Mouse (Mus musculus): ENCODE results near the gene Gm43951. TPM values are rescaled to one million over a fixed set of nuclear protein-coding genes. Genes with fewer than 3 reads are reported as not detected.

Gene Gm43951
- 0.30 TPM for polyA plus RNA-seq (2015; fragmentation: Illumina TruSeq; extraction: RNeasy Lipid Tissue Mini Kit (QIAGEN cat#74804); ENCODE audit: insufficient read depth, low replicate concordance)

DNA sequence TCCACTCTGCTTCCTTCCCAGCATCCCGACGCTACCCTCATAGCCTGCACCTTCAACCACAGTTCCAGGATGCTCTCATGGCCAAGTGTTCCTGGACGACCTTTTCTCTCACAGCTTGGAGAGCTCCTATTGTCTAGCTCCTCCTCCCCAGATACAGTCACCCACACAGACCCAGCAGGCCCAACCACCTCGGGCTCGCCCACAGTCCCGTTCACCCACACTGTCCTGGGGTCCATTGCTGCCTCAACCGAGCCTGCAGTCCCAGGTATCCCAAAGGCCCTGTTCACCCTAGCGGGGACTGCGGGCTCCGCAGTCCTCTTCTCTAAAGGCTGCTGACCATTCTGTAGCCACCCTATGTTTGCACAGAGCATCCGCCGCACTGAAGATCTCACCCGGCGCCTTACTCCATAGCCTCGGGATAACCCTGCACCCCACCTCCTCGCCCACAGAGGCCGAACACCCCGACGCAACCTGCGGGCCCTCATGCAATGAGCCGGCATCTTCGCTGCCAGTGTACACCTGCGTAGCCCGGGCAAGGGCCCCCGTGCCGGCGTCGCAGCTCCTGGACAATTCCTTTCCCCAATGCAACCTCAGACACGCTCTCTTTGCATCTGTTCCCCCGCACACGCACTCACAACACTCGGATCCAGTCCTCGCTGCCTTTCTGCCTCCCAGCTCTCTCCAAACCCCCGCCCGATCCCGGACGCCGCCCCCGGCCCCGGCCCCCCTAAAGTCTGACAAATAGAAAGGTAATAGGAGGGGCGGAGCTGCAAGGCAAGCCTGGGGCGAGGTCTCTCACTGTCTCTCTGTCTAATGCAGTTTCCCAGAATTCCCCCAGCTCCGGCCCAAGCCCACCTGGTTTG lies at the start of gene Gm43951:
TSS of gene Gm43951 (minus strand) at position 500 of the 863 bp plus-strand sequence.

GRCm38 (mm10) chr11:72215410-72215797 lies 8.8 kb upstream of the Gm43951 start, which contains the start of gene Med31:
Gene Med31, minus strand, starts transcription at chr11:72215592.

DNA sequence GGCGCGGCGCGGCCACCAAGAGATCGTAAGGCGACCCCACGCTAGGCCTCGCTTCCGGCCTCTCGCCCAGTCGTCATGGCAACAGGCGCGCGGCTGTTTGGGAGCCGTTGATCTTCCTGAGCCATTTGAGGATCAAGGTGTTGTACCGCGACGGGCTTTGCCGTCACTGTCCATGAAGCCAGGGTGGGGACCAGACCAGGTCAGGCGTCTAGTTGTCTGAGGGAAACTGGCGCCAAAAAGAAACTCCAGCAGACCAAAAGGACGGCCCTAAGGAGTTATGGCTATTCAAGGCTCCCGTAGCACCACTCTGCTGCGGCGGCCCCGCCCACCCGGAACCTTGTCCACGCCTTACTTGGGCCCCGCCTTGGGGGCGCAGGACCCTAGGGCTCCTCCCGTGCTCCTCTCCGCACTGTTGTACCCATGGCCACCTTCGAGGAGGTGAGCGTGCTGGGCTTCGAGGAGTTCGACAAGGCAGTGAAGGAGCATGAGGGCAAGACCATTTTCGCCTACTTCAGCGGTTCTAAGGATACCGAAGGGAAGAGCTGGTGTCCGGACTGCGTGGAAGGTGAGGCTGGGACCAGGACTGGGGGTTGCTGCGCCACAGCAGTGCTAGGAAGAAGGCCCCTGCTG lies 679 bp upstream of the Gm43951 start, which contains the start of the genes 4933427D14Rik and Txndc17:
TSS of gene 4933427D14Rik (minus strand) at position 256 of the 630 bp plus-strand sequence.
TSS of gene Txndc17 (plus strand) at position 344 of the 630 bp plus-strand sequence.

Other genes with a start within 250 kb of the Gm43951 start
- not detected for gene Aipl1, start 169.3 kb downstream of the Gm43951 start, polyA plus RNA-seq (2015; fragmentation: Illumina TruSeq; extraction: RNeasy Lipid Tissue Mini Kit (QIAGEN cat#74804); ENCODE audit: insufficient read depth, low replicate concordance)
- 3.0 TPM for gene Pimreg, start 164.8 kb downstream of the Gm43951 start, polyA plus RNA-seq (2015; fragmentation: Illumina TruSeq; extraction: RNeasy Lipid Tissue Mini Kit (QIAGEN cat#74804); ENCODE audit: insufficient read depth, low replicate concordance)
- 3.2 TPM for gene Pitpnm3, start 71.1 kb downstream of the Gm43951 start, polyA plus RNA-seq (2015; fragmentation: Illumina TruSeq; extraction: RNeasy Lipid Tissue Mini Kit (QIAGEN cat#74804); ENCODE audit: insufficient read depth, low replicate concordance)
- 15.0 TPM for gene 4933427D14Rik, start 619 bp upstream of the Gm43951 start, polyA plus RNA-seq (2015; fragmentation: Illumina TruSeq; extraction: RNeasy Lipid Tissue Mini Kit (QIAGEN cat#74804); ENCODE audit: insufficient read depth, low replicate concordance)
- gene Txndc17, start 707 bp upstream of the Gm43951 start, polyA plus RNA-seq (2015; fragmentation: Illumina TruSeq; extraction: RNeasy Lipid Tissue Mini Kit (QIAGEN cat#74804); ENCODE audit: insufficient read depth, low replicate concordance) = 95.6 TPM
- gene Med31, start 8.8 kb upstream of the Gm43951 start, polyA plus RNA-seq (2015; fragmentation: Illumina TruSeq; extraction: RNeasy Lipid Tissue Mini Kit (QIAGEN cat#74804); ENCODE audit: insufficient read depth, low replicate concordance) = 10.8 TPM
- not detected for gene Slc13a5, start 60.4 kb upstream of the Gm43951 start, polyA plus RNA-seq (2015; fragmentation: Illumina TruSeq; extraction: RNeasy Lipid Tissue Mini Kit (QIAGEN cat#74804); ENCODE audit: insufficient read depth, low replicate concordance)
- 77.7 TPM for gene Xaf1, start 94.8 kb upstream of the Gm43951 start, polyA plus RNA-seq (2015; fragmentation: Illumina TruSeq; extraction: RNeasy Lipid Tissue Mini Kit (QIAGEN cat#74804); ENCODE audit: insufficient read depth, low replicate concordance)
- 0.18 TPM for gene Fbxo39, start 107.6 kb upstream of the Gm43951 start, polyA plus RNA-seq (2015; fragmentation: Illumina TruSeq; extraction: RNeasy Lipid Tissue Mini Kit (QIAGEN cat#74804); ENCODE audit: insufficient read depth, low replicate concordance)
- not detected for gene Tekt1, start 155.6 kb upstream of the Gm43951 start, polyA plus RNA-seq (2015; fragmentation: Illumina TruSeq; extraction: RNeasy Lipid Tissue Mini Kit (QIAGEN cat#74804); ENCODE audit: insufficient read depth, low replicate concordance)
- 0.36 TPM for gene Smtnl2, start 204.9 kb upstream of the Gm43951 start, polyA plus RNA-seq (2015; fragmentation: Illumina TruSeq; extraction: RNeasy Lipid Tissue Mini Kit (QIAGEN cat#74804); ENCODE audit: insufficient read depth, low replicate concordance)
- gene Ggt6, start 228.7 kb upstream of the Gm43951 start, polyA plus RNA-seq (2015; fragmentation: Illumina TruSeq; extraction: RNeasy Lipid Tissue Mini Kit (QIAGEN cat#74804); ENCODE audit: insufficient read depth, low replicate concordance) = not detected
- 98.0 TPM for gene Mybbp1a, start 234.5 kb upstream of the Gm43951 start, polyA plus RNA-seq (2015; fragmentation: Illumina TruSeq; extraction: RNeasy Lipid Tissue Mini Kit (QIAGEN cat#74804); ENCODE audit: insufficient read depth, low replicate concordance)

All from spleen, adult 10 weeks (tissue).